Mouse (Mus musculus) megakaryocyte, embryonic 14.5 days (primary cell): Measurements from ENCODE around the gene Trub2. TPM values are rescaled to one million over a fixed set of nuclear protein-coding genes. Genes with fewer than 3 reads are reported as not detected.
A peak's percentile ranks its signal among the peaks of the same experiment; 100 is the strongest.

ENCODE experiments used
- H3K27me3 ChIP-seq: replicated peaks from 2 replicates; pipeline ENCODE3; 2012; ENCODE audit warnings: inconsistent platforms
- H3K36me3 ChIP-seq: replicated peaks from 2 replicates; pipeline ENCODE3; 2012; ENCODE audit warnings: low read length, inconsistent platforms, mixed read lengths
- H3K4me1 ChIP-seq: 2 replicates; pipeline ENCODE4 v1.6.1; 2012; ENCODE audit warnings: inconsistent platforms
- H3K4me3 ChIP-seq: replicated peaks from 2 replicates; pipeline ENCODE3; 2012; ENCODE audit warnings: moderate library complexity, mild to moderate bottlenecking, inconsistent platforms
- H3K9me3 ChIP-seq: 2 replicates; pipeline ENCODE4 v1.6.1; 2012; ENCODE audit warnings: inconsistent platforms
- FLI1 ChIP-seq: IDR thresholded peaks from 2 replicates; pipeline ENCODE4 v1.6.1; 2012; ENCODE audit warnings: low read length, inconsistent platforms, mixed read lengths
- GATA1 ChIP-seq: IDR thresholded peaks from 3 replicates; pipeline ENCODE4 v1.6.1; 2012; ENCODE audit warnings: mixed read lengths, low read length, inconsistent platforms, borderline replicate concordance
- polyA plus RNA-seq: library from polyadenylated mRNA; stranded (reverse); fragments of >175 nt; gene quantifications from 2 replicates; pipeline ENCODE4 v1.2.3, GENCODE M21; 2012; ENCODE audit warnings: low replicate concordance; ENCODE audit not compliant: insufficient read depth

Gene Trub2
- polyA plus RNA-seq, 1 experiment: 3.2 TPM

DNA sequence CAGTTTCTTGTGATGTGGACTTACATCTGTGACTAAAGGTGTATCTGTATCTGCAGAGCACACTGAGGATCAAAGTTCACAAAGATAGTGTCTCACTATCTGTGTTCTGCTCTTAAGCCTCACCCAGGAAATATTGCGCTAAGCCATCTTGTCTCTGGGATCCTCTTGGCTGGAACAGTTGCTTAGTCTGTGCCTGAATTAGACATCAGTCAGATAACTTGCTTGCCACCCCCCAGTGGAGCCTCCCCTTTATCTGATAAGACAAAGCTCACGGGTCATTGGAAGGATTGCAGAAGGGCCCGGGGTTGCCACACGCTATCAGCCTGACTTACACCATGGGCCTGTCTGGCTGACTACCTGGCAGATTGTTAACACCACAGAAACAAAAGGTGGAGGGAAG is 15.0 kb downstream of the Trub2 start:
- H3K27me3 ChIP-seq: peaks cover under 1% of the 10 kb centered on the region
- no peak for TF ChIP-seq GATA1
- no peak for TF ChIP-seq FLI1
- peaks cover 20% of the 10 kb centered on the region for H3K4me1 ChIP-seq
- H3K36me3 ChIP-seq: peaks cover 53% of the 10 kb centered on the region
- no peak overlapping the region for H3K4me3 ChIP-seq
- no peaks in the 10 kb centered on the region for H3K9me3 ChIP-seq

- Histone ChIP-seq H3K4me1 (peaks cover 10% of the 10 kb centered on the region), H3K27me3 (peaks cover 7% of the 10 kb centered on the region), H3K9me3 (no peaks in the 10 kb centered on the region), H3K36me3 (peaks cover 38% of the 10 kb centered on the region), H3K4me3 (no peak overlapping the region)
- TF ChIP-seq FLI1 (no peak), GATA1 (no peak)
Measured at GRCm38 (mm10) chr2:29771611-29772461, 16.5 kb downstream of the Trub2 start.

GRCm38 (mm10) chr2:29770162-29770561 is 18.1 kb downstream of the Trub2 start:
- no peak overlapping the region for H3K4me3 ChIP-seq
- peaks cover 10% of the 10 kb centered on the region for H3K4me1 ChIP-seq
- no peaks in the 10 kb centered on the region for H3K9me3 ChIP-seq
- TF ChIP-seq FLI1 (no peak), GATA1 (no peak)
- H3K36me3 ChIP-seq: peaks cover 24% of the 10 kb centered on the region
- H3K27me3 ChIP-seq: peaks cover 16% of the 10 kb centered on the region

DNA sequence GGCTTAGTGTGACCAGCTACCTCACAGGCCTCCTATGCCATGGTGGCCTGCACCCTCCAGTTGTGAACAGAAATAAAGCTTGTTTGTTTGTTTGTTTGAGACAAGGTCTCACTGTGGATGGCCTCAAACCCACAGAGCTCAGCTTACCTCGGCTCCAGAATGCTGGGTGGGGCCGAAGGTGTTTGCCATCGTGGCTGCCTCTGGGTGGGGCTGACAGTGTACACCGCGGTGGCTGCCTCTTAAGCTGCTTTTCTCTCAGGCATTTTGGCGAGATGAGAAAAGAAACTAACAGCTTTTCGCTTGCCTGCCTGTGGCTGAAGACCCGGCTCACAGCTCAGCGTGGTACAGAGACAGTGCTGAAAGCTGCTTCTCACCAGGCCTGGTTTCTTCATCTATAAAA is 19.4 kb downstream of the Trub2 start:
- H3K4me3 ChIP-seq: no peak overlapping the region
- H3K36me3 ChIP-seq: peaks cover 16% of the 10 kb centered on the region
- TF ChIP-seq FLI1 (no peak), GATA1 (no peak)
- no peaks in the 10 kb centered on the region for H3K9me3 ChIP-seq
- peaks cover 16% of the 10 kb centered on the region for H3K27me3 ChIP-seq
- peaks cover 10% of the 10 kb centered on the region for H3K4me1 ChIP-seq

DNA sequence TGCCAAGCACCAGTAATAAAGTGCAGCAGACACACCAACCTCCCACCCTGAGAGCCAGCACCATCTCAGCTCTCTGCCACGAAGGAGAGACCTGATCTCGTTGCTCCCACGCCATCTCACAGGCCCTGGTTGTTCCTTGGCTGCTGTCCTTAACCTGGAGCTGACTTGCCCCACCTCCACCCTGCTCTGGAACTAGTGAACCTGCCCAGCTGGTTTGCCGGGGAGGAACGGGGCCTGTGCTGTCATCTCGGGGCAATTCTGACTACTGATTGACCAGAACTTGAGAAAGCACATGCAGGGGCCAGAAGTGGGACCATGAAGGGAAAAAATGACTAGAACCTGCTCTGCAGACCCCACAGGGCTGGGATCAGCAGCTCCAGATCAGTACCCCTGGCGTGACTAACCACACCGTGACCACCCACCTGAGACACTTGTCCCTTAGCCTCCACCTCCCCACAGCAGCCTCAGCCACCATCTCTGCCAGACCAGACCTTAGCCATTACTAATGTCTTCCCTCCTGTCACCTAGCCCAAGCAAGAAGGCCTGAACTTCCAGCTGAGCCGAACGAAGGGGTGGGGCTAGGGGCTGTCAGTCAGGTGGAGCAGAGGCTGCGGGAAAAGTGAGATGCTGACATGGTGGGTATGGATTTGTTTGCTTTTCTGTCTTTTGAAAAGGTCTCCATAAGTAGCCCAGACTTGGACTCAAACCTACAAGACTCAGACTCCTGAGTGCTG is 20.2 kb downstream of the Trub2 start:
- no peaks in the 10 kb centered on the region for H3K9me3 ChIP-seq
- H3K36me3 ChIP-seq: peaks cover 8% of the 10 kb centered on the region
- TF ChIP-seq GATA1: no peak
- no peak for TF ChIP-seq FLI1
- H3K4me1 ChIP-seq: peaks cover 12% of the 10 kb centered on the region
- H3K27me3 ChIP-seq: peaks cover 18% of the 10 kb centered on the region
- no peak overlapping the region for H3K4me3 ChIP-seq

DNA sequence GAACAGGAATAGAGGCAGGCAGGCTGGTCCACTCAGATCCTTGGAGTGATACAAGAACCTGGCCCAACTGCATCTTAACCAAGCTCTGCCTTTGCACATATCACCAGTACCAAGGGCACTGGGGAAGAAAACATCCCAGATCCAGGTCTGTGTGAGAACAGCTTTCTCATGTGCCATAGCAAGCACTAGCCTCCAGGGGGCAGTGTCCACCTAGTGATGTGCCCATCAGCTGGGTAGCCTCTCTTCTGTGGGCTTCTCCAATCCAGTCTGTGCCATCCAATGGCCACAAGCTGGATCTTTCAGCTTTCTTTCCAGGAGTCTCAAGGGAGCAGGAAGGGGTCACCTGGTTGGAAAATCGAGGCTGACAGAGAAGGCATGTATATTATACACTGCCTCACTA is 23.5 kb downstream of the Trub2 start:
- Histone ChIP-seq H3K27me3 (peaks cover 38% of the 10 kb centered on the region), H3K4me3 (no peak overlapping the region), H3K4me1 (peaks cover 10% of the 10 kb centered on the region; the same call in 1 of the 2 replicates), H3K36me3 (peaks cover 1% of the 10 kb centered on the region), H3K9me3 (no peaks in the 10 kb centered on the region)
- TF ChIP-seq FLI1 (no peak), GATA1 (no peak)

- peaks cover 23% of the 10 kb centered on the region for H3K9me3 ChIP-seq
- TF ChIP-seq FLI1 (no peak), GATA1 (no peak)
Measured at GRCm38 (mm10) chr2:29755693-29756092, 32.6 kb downstream of the Trub2 start.

GRCm38 (mm10) chr2:29752397-29752796 is 35.9 kb downstream of the Trub2 start:
- TF ChIP-seq FLI1: no peak
- TF ChIP-seq GATA1: no peak
- H3K4me1 ChIP-seq: peaks cover 17% of the 10 kb centered on the region
- H3K27me3 ChIP-seq: peaks cover 57% of the 10 kb centered on the region
- H3K9me3 ChIP-seq: peaks cover 23% of the 10 kb centered on the region
- H3K4me3 ChIP-seq: no peak overlapping the region
- no peaks in the 10 kb centered on the region for H3K36me3 ChIP-seq

More at GRCm38 (mm10) chr2:29755693-29756092, 32.6 kb downstream of the Trub2 start:
- Histone ChIP-seq H3K36me3 (no peaks in the 10 kb centered on the region), H3K27me3 (peaks cover 36% of the 10 kb centered on the region), H3K4me3 (no peak overlapping the region), H3K4me1 (peaks cover 9% of the 10 kb centered on the region)

DNA sequence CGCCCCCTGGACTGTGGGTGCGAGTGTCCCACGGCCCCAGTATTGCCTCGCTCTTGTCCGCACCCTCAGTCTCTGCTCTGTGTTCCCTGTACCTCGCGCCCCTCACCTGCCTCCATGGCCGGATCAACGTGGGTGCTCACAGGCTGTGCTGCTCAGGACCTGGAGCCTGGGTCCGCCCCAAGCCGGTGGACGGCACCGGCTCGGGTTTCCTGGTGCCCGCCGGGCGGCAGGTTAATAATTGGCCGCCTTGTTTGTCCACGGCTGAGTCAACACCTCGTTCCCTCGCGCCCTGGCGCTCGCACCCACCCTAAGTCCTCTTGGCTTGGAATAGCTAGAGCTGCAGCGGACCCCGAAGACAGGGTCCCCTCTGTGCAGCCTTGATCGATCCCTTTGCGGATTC is 36.8 kb downstream of the Trub2 start, which contains the start of gene Gm13420:
Gm13420 (minus strand) TSS at position 189 of the 400 bp plus-strand sequence.
- peaks cover 64% of the 10 kb centered on the region for H3K27me3 ChIP-seq
- no peaks in the 10 kb centered on the region for H3K36me3 ChIP-seq
- TF ChIP-seq FLI1 (no peak), GATA1 (no peak)
- H3K4me3 ChIP-seq: peak within 1 kb of the TSS; percentile 20
- peaks cover 21% of the 10 kb centered on the region for H3K9me3 ChIP-seq
- peaks cover 23% of the 10 kb centered on the region for H3K4me1 ChIP-seq

DNA sequence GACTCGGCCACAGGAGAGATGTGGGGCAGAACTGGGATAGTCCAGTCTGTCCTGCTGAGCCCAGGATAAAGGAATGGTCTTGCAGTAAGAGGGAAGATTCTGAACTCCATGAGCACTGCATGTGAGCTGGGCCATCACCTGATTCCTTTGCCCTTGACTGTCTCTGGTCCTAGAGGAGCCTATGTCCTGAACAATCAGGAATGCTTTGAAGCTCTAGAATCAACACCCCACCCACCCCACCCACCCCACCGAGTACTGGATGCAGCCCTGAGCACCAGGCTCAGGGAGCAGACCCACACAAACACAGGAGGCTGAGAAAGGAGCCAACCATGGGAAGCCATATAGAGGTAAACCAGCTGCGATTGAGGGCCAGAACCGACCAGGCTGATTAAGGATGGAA is 39.8 kb downstream of the Trub2 start:
- peaks cover 85% of the 10 kb centered on the region for H3K27me3 ChIP-seq
- H3K4me1 ChIP-seq: peaks cover 23% of the 10 kb centered on the region
- H3K9me3 ChIP-seq: peaks cover 20% of the 10 kb centered on the region
- no peaks in the 10 kb centered on the region for H3K36me3 ChIP-seq
- H3K4me3 ChIP-seq: no peak overlapping the region
- no peak for TF ChIP-seq FLI1
- no peak for TF ChIP-seq GATA1
